Mouse (Mus musculus): ENCODE measurements around the gene Tll2.

Tll2 gene

DNA sequence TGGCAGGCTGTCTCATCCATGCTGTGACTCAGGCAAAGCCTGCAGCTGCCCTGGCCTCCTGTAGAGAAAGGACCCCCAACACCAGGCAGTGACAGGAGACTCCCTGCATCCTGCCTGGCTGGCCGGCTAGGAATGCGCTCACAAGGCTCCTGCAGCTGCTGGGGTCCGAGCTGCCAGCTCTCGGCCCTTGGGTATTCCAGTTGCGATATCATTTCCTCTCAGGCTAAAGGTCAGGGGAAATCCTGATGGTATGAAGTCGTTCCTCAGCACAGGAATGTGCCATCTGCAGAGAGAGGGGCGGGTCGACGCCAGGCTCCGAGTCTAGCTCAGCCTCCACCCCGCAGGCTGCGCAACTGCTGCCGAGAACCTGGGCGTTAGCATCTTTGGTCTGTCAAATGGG, 46.2 kb downstream of the Tll2 start:
- no peak for DNase-seq (ENCODE audit: extremely low read depth, low read depth)

DNA sequence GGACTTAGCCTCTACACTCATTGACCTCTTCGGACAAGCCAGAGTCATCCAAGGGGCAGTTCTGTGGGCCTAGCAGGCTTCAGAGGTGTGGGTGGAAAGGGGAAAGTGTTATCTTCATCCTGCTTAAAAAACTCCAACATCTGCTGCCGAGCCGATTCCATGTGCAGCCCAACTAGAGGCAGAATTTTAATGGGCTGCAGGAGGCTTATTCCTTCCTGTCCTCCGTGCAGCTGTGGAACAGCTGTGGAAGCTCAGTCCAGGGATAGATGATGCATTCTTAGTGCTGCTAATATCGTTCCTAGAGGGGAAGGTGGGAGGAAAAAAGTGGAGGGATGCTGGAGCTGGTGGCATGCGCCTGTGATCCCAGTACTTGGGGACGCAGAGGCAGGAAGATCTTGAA, 52.0 kb downstream of the Tll2 start:
- DNase-seq (ENCODE audit: extremely low read depth, low read depth): no peak

DNA sequence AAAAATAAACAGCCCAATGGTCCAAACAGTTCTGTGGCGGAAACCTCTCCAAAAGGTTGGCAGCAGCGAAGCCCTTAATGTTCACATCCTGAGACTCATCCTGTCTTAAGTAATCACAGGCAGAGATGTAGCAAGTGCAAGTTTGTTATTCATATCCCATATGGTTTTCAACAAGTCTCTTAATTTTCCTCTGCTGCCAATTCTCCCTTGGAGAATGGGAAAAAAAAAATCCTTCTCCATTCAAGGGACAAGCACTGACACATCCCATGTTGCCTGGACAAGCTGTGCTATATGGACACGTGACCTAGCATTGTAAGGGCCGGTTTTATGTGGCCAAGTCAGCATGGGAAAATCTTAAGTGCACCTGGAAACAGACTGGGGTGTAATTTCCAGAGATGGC, 54.2 kb downstream of the Tll2 start:
- DNase-seq (ENCODE audit: extremely low read depth, low read depth): no peak

DNA sequence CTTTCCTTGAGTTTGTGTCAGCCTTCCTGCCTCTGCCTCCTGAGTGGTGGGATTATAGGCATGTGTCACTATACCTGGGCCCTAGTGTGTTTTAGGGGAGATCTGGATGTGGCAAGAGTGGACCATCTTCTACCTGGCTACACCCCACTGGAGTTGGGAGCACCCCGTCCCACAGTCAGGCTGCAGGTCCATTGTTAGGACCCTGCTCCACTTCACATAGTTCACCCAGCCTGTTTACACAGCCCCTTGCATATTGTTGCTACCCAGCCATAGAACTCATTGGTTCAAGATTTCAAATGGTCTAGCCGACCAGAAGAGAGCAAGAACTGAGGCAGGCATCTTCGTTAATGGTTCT, 54.6 kb downstream of the Tll2 start:
- no peak for DNase-seq (ENCODE audit: extremely low read depth, low read depth)

DNA sequence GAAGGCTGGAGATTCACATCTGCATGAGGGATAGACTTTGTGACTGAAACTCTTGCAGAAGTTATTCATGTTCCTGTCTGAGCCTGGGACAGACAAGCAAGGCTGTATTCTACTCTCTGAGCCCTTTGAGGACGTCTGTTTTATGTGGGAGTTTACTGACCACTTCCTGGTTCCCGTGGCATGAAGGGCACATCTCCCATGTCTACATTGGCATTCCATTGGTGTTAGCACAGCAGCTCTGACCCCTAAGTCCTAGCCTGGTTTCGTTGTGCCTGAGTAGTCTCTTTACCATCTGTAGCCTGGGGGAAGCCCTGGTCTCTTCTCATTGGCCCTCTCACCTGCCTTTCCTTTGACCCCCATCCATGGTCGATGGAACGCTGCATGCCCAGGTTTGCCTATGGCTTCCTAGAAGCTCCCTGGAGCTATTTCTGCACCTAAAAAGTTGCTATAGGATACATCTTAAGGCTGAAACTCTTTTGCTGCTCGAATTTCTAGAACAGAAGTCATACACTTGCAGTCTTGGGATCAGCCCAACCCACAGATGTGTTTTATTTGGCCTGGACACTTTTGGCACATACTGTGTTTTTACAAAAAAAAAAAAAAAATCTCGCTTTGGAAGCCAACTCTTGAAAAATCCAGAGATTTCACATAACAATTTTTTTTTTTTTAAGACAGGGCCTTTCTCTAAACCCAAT, 55.2 kb downstream of the Tll2 start:
- no peak for DNase-seq (ENCODE audit: extremely low read depth, low read depth)

DNA sequence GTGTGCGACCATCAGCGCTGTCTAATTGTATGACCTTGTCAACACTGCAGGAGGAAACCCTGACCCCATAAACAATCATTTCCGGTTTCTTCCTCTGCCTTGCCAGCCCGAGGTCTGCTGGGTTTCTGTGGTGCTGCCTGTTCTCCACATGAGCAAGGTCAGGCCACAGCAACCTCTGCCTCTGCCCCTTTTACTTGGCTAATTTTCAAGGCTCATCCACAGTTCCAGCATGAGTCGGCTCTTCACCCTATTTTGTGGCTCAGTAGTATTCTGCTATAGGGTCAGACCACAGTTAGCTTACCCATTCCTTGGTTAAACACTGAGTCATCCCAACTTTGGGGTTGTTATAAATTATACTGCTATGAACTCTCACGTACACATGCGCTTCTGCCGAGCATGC, 65.7 kb downstream of the Tll2 start:
- DNase-seq (ENCODE audit: extremely low read depth, low read depth): no peak

DNA sequence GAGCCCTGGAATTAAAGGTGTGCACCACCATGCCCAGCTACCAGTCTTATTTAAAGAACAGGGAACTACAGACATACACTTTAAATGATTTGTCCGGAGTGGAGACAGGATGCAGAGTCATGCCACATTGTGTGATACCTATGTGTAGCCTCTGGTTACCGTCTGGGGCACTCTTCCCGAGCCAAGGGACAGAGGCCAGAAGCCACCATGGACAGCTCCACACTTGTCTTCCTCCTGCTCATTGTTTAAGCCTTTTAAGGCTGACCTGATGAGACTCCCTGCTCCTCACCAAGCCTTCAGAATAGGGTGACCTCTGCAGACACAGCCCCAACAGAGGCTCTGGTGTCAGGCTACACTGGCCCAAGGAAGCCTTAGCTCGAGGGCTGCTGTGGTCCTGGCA, 67.0 kb downstream of the Tll2 start:
- DNase-seq (ENCODE audit: extremely low read depth, low read depth): no peak

DNA sequence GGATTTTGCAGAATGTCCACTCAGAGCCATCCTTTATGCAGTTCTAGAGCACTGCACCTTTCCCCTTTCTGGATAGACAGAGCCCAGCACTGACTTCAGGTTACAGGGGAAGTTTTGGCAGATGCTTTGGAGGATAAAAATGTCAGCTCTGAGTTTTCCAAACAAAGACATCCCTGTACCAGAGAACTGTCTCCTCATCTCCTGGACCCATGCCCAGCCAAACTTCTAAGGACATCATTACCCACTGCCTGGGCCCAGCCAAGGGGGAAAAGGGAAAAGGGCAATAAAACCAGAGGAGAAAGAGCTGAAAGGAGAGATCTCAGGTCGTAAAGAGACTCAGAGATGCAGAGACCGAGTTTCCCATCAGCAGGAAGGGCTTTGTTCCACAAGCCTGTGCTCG, 83.6 kb downstream of the Tll2 start:
- DNase-seq (ENCODE audit: extremely low read depth, low read depth): no peak

DNA sequence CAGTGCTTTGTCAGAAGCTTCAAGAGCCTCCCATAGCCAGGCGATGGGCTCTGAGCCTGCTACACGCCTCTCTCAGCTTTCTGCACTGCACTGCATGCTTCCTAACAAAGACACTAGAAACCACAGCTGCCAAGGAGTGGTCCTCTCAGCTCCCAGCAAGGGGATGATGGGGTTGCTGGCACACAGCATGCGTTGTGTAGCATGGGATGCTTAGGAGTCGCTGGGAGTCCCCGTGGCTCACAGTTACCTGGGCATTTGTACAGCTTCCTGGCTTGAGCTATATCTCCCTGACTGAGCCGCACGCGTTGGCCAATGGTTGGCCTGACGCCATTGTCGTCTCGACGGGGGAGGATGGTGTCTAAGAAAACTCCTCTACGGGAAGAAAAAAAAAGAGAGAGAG, 86.7 kb downstream of the Tll2 start:
- no peak for DNase-seq (ENCODE audit: extremely low read depth, low read depth)

DNA sequence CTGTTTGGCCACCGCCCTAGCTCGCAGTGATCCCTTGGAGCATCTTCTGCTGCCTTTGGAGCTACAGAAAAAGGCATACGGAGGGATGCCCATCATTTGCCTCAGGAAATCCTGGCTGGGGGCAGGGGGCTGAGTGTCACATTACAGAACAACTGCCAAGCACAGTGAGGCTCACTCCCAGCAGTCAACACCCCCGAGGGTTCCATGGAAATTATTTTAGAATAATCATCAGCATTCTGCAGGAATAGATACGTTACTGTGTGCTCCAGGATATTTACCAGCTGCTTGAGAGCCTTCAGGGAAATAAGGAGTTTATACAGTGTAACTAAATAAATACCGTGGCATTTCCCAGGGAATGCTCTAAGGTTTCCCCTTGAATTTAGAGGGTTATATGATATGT, 88.3 kb downstream of the Tll2 start:
- DNase-seq (ENCODE audit: extremely low read depth, low read depth): no peak

DNA sequence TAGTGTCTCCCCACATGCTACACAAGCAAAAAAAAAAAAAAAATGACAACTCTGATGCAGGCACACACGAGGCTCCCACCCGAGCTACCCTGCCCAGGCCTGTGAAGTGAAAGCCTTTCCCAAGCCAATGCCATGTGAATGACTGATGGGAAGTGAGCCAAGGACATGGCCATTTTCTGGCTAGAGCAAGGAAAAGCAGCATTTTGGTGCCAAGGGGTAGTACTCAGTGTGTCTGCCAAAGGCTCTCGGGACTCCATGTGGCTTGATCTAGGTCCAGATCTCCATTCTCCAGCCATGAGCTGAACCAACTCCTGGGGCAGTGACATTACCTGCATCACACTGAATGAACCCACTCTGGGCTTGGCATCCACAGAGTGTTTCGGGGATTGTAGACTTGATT, 89.3 kb downstream of the Tll2 start:
- DNase-seq (ENCODE audit: extremely low read depth, low read depth): no peak

DNA sequence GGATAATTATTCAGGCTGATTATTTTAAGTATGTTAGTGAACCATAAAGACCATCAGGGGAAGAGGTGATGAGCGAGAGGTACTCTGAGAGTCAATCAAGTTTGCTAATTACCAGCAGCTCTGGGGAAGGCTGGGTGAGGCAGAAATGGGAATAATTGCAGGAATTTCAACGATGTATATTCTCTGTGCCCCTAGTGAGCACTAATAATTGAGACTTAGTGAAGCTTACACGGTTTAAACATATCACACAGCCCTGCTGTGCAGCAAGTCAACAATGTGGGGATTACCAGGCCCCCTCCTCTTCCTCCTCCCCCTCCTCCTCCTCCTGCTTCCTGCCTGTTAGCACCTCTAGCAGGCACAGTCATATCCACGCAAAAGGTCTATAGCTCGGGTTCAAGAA, 92.0 kb downstream of the Tll2 start:
- DNase-seq (ENCODE audit: extremely low read depth, low read depth): no peak

DNA sequence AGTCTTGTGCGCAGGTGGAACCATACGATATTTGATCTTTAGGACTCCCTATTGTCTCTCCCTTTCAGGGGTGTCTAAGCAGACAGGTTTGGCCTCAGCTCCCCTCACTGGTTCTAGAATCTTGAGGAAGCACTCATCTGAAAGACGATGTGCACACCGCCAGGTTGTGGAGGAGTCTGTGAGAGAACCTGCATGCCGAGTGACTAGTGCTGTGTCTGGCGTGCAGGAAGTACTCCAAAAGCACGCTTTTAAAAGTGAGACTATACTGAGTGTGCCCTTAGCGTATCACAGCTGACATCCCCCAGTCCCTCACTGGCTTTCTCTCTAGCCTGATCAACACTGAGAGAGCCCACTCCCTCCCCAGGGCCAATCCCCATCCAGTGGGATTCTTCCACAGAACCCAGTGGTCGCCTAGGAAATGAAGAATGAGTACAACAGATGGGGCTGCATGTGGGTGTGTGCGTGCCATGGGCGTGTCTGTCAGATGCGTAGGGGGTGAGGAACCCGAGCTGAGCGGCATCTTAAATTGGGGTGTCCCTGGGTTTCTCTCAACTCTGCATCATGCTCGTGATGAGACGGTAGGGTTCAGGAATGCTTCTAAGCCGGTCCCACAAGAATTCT, 92.6 kb downstream of the Tll2 start:
- DNase-seq (ENCODE audit: extremely low read depth, low read depth): no peak

DNA sequence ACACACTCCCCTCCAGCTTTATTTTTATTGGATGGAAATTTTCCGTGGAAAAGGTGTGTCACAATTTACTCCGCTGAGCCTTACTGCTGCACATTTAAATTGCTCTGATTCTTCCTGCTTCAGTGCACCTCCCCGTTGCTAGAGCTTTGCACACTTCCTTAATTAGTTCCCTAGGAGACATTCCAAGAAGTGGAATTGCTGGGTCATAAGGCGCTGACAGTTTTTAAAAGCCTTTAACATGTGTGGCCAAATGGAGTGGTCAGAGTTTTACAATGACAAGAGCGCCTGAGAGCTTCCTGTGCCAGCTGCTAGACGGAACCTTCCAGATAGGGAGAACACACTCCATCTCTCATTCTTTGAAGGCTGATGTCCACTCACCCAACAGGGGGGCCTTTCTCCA, 94.0 kb downstream of the Tll2 start:
- DNase-seq (ENCODE audit: extremely low read depth, low read depth): no peak

DNA sequence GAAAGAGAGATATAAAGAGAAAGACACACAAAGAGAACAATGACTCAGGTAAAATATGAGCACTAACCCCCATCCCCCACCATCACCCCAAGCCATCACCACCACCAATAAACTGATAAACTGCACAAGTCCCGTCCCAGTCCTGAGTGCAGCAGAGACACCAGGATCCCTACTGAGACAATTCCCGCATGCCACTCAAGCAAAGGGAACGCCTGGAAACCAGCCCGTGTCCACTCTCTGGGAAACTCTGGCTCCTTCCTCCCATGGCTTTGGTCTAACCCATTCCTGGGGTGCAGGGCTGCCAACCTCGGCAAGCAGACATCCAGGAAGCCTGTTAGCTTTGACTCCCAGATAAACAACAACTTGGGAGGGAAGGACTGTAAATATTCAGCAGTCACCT, 96.6 kb downstream of the Tll2 start:
- DNase-seq (ENCODE audit: extremely low read depth, low read depth): no peak

DNA sequence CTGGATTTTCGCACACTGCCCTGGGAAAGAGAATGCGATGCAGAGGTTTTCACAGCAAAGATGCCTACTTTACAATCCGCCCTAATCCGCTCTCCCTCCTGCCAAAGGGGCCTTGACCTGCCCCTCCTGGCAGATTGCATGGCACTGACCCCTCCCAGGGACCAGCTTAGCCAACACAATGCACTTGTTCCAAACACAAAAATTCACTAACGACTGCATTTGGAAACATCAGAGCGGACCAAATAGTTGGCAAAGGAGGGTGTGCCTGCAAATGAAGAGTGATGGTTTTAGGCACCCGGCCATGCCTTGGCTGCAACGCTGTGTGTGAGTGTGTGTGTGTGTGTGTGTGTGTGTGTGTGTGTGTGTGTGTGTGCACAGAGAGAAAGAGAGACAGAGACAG, 97.1 kb downstream of the Tll2 start:
- DNase-seq (ENCODE audit: extremely low read depth, low read depth): no peak

DNA sequence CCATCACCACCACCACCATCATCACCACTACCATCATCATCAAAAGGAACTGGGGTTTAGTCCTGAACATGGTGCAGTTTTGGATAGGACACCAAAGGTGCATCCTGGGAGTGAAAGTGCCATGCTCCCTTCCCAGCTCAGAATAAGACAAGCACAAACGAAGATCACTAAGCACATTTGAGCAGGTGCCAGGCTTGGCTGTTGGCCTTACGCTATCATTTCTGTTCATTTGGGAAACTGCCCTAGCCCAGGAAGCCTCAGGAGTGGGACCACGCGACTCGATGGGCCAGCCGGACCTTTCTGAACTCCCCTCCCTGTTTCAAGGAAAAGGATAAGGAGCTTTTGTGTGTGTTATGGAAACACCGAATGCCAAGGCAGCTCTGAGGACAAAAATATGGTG, 98.0 kb downstream of the Tll2 start:
- no peak for DNase-seq (ENCODE audit: extremely low read depth, low read depth)

DNA sequence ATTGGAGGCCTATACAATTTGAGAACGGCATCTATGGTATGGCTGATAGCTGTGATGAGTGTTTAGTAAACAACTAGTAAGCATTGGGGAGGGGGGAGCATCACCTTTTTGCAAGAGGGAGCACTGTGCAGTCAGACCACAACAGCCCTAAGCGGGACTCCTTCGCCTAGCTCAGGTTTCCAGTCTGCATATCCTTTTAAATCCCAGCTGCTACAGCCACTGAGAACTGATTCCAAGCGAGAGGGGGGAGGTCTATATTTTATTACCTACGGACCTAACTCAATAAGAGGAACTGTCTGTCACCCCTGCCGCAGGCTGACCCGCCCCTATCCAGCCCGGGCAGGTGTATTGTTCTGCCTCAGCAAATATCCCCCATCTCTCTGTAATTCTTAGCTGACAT, 99.1 kb downstream of the Tll2 start:
- DNase-seq (ENCODE audit: extremely low read depth, low read depth): no peak

DNA sequence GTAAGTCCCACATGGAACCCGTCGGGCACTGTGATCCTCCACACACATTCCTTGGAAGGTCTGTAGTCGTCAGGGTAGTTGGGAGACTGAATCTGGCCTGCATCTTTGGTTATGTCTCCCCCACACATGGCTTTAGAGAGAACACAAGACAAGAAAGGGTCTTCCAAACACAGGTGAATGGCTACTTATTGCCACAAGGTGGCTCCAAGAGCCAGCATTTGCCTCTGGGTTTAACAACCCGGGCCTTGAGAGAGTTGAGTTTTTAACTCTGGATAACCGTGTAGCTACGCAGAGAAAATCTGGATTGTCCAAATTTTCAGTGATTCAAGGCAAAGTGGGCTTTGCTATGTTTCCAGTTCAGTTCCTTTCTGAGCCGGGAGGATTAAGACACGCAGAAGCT, 101.7 kb downstream of the Tll2 start:
- no peak for DNase-seq (ENCODE audit: extremely low read depth, low read depth)

DNA sequence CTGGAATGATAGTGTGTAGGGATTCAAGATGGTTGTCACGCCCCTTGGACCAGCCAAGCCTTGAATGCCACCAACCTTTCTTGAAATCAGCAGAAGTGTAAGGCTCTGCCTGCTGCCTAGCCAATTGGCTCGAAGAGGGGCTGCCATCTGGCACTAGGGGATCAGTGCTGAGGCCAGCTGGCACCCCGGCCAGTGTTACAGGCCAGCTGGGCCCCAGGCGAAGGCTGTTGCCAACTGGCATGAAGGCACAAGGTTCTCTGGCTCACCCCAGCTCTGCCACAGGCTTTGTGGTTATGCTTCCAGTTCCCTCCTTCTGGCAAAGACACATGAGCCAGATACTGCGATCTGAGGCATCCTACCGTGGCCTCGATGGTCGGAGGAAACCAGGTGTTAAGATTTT, 105.2 kb downstream of the Tll2 start:
- no peak for DNase-seq (ENCODE audit: extremely low read depth, low read depth)

DNA sequence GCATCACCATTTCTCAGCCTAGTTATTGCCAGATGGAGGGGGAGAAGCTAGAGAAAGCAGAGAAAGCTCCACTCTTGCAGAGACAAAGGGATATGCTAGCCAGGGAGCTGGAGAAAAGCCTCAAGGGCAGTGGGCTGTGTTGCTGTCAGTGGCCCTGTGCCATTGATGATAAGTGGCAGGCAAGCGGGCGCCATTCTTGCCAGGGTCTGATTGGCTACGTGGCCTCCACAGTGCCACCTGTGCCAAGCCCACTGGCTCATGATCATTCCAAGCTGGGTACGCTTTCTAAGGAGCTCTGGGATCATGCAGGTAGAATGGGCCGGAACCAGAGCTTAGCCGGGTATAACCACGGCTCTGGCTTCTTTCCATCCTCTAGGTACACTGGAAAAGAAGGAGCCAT, 105.8 kb downstream of the Tll2 start:
- DNase-seq (ENCODE audit: extremely low read depth, low read depth): no peak

DNA sequence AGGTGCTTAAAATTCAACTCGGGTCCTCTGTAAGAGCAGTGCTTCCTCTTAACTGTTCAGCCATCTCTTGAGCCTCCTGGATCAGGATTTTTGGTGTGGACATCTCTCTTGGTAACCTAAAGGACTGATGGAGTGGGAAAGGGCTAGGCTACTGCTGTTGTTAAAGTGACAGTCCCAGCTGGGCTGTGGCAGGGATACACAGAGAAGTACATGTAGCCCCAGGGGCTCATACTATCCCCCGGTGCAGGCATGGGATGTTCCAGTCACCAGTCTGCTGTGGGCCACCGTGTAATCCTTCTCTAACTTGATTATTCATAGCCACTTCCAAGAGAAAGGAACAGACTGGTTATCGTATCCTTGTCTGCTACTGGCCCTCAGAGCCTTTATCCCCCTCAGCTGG, 109.6 kb downstream of the Tll2 start:
- DNase-seq (ENCODE audit: extremely low read depth, low read depth): no peak

DNA sequence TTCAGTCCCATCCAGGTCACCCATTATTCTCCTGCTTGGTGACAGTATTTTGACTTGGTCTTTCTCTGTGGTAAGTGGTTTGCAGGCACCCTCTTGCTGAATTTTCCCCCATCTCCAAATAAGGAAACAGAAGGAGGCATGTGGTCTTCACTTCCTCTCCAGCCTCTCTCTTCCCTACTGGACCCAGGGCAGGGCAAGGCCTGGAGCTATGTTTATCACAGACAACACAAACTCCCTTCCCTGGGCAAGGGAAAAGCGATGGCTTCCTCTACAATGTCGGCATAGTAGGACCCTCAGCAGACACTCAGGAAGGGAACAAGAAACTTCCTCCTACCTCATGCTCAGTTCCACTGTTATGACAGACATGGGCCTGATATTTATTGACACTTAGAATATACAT, 114.7 kb downstream of the Tll2 start:
- no peak for DNase-seq (ENCODE audit: extremely low read depth, low read depth)

DNA sequence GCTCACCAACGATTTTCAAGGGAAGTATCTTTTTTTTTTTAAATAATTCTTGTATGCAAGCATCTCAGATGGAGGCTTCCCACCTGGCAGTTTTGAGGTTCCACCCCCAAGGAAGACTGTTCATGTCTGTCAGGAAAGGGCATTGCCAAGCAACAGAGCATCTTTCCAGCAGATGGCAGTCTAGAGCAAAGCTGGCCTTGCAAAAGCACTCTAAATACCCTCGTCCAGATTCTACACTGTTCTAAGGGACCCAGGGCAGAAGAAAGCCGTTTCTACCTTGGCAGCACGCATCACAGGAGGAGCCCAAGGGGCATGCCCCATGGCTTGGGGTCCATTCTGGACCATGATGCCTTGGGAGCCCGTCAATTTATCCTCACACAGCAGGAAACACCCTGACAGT, 116.8 kb downstream of the Tll2 start:
- peak; percentile 24 for DNase-seq (ENCODE audit: extremely low read depth, low read depth)
